Mouse (Mus musculus) limb, embryonic 14.5 days (tissue): Measurements from ENCODE around the gene Ccdc181. TPM values are rescaled to one million over a fixed set of nuclear protein-coding genes. Genes with fewer than 3 reads are reported as not detected.
"Not testable (repeated sequence)": the region's sequence is repeated elsewhere in the genome, so short reads cannot be mapped to it uniquely, and the experiment has no call there.

Source experiments
- ATAC-seq: fragments of 200-750 bp; cut with Nextera tagmentation; 2 replicates; pipeline ENCODE4 v1.8.0; 2017; ENCODE audit warnings: low read depth, moderate number of reproducible peaks, moderate TSS enrichment; ENCODE audit not compliant: low FRiP score
- DNase-seq: peaks from one replicate; pipeline ENCODE4 v3.0.0-alpha.2; 2015; ENCODE audit warnings: low spot score
- H3K27ac ChIP-seq: fragments of 300-500 bp; sonication (generic); replicated peaks from 2 replicates; pipeline ENCODE4 v1.5.1; 2014; ENCODE audit warnings: low read depth, mild to moderate bottlenecking, low read length, moderate library complexity, mixed read lengths
- H3K27me3 ChIP-seq: fragments of 300-500 bp; sonication (generic); 2 replicates; pipeline ENCODE4 v1.6.1; 2014; ENCODE audit warnings: low read length, mixed read lengths; ENCODE audit not compliant: control insufficient read depth, insufficient read depth
- H3K36me3 ChIP-seq: fragments of 300-500 bp; sonication (generic); 2 replicates; pipeline ENCODE4 v1.6.1; 2014; ENCODE audit warnings: mild to moderate bottlenecking, low read length, moderate library complexity, mixed read lengths; ENCODE audit not compliant: control insufficient read depth, insufficient read depth
- H3K4me1 ChIP-seq: fragments of 300-500 bp; sonication (generic); 2 replicates; pipeline ENCODE4 v1.6.1; 2014; ENCODE audit warnings: antibody characterized with exemption, low read length, mixed read lengths; ENCODE audit not compliant: control insufficient read depth, insufficient read depth
- H3K4me2 ChIP-seq: fragments of 300-500 bp; sonication (generic); replicated peaks from 2 replicates; pipeline ENCODE4 v1.6.1; 2014; ENCODE audit warnings: low read depth, mild to moderate bottlenecking, low read length, moderate library complexity; ENCODE audit not compliant: severe bottlenecking
- H3K4me3 ChIP-seq: fragments of 300-500 bp; sonication (generic); replicated peaks from 2 replicates; pipeline ENCODE4 v1.5.1; 2014; ENCODE audit warnings: low read length
- H3K9ac ChIP-seq: fragments of 300-500 bp; sonication (generic); 2 replicates; pipeline ENCODE4 v1.6.1; 2014; ENCODE audit warnings: mild to moderate bottlenecking, low read depth, low read length, moderate library complexity; ENCODE audit not compliant: severe bottlenecking
- H3K9me3 ChIP-seq: fragments of 300-500 bp; sonication (generic); 2 replicates; pipeline ENCODE4 v1.6.1; 2016; ENCODE audit warnings: low read length; ENCODE audit not compliant: control insufficient read depth
- POLR2A ChIP-seq: fragments of 200-500 bp; IDR thresholded peaks from 2 replicates; pipeline ENCODE4 v1.8.0; 2012; ENCODE audit warnings: inconsistent platforms, mild to moderate bottlenecking, moderate library complexity, borderline replicate concordance; ENCODE audit not compliant: insufficient read depth, insufficient read length; ENCODE audit errors: extremely low read depth
- WGBS: fragments of 180-500 bp; shearing (Covaris S2); extraction: QIAGEN DNeasy Blood & Tissue Kit; methylation state at CpG from one replicate; pipeline ENCODE4 v1.1.7; 2014; 5-methylcytosine and 5-hydroxymethylcytosine counted together
- polyA plus RNA-seq, 2 experiments: library from polyadenylated mRNA; depleted of rRNA in 1 of 2; stranded (reverse) in 1 of 2; unstranded in 1 of 2; fragments of >200 nt; fragmentation: Nextera tagmentation in 1 of 2; extraction: Ambion mirVana in 1 of 2; gene quantifications; 2 replicates each; pipeline versions ENCODE4 v1.2.1 to v1.2.3; 2012 to 2014

Ccdc181 gene
- polyA plus RNA-seq (2012; rRNA removed) (2.0 and 4.1 TPM in 2 replicates), polyA plus RNA-seq (2014; fragmentation: Nextera tagmentation; extraction: Ambion mirVana) (5.9 and 7.3 TPM in 2 replicates)

- H3K4me3 ChIP-seq, result peak within 1 kb of the TSS; percentile 52
- peak within 1 kb of the TSS; percentile 80 for H3K4me2 ChIP-seq
- peak; percentile 86 for DNase-seq
- no peaks in the 10 kb centered on the region for H3K9me3 ChIP-seq
- H3K4me1 ChIP-seq, result no peaks in the 10 kb centered on the region
- H3K27me3 ChIP-seq, result no peaks in the 10 kb centered on the region
- peak; percentile 92 for ATAC-seq
- no peaks in the 10 kb centered on the region for H3K36me3 ChIP-seq
- peak within 1 kb of the TSS; percentile 57 for H3K9ac ChIP-seq
- H3K27ac ChIP-seq, result no peak within 1 kb of the TSS
- no peak for TF ChIP-seq POLR2A
- 1% methylated on average over 31 of the region's 31 CpGs for WGBS
These were observed at the start of gene Ccdc181 for GRCm38 (mm10) chr1:164275455-164275954. Gene Ccdc181, plus strand, starts transcription at chr1:164275585.

- not testable (repeated sequence) for H3K27me3 ChIP-seq, ATAC-seq, H3K9ac ChIP-seq, H3K4me1 ChIP-seq, H3K4me2 ChIP-seq, H3K4me3 ChIP-seq, H3K27ac ChIP-seq, DNase-seq, H3K9me3 ChIP-seq, H3K36me3 ChIP-seq
- WGBS, result 66% methylated on average over 2 of the region's 4 CpGs
These were observed 43.3 kb upstream of the Ccdc181 start for GRCm38 (mm10) chr1:164231937-164232570.

- H3K36me3 ChIP-seq, result no peaks in the 10 kb centered on the region
- no peak for ATAC-seq
- no peak for TF ChIP-seq POLR2A
- H3K9ac ChIP-seq, result no peak overlapping the region
- no peak for DNase-seq
- no peaks in the 10 kb centered on the region for H3K27me3 ChIP-seq
- no peak overlapping the region for H3K4me3 ChIP-seq
- H3K4me2 ChIP-seq, result no peak overlapping the region
- H3K4me1 ChIP-seq, result no peaks in the 10 kb centered on the region
- H3K9me3 ChIP-seq, result no peaks in the 10 kb centered on the region
- no peak overlapping the region for H3K27ac ChIP-seq
- 79% methylated on average over 1 of the region's 1 CpGs for WGBS
These were observed 41.9 kb upstream of the Ccdc181 start for GRCm38 (mm10) chr1:164233447-164233846.

- 54% methylated on average over 7 of the region's 7 CpGs for WGBS
- no peak for TF ChIP-seq POLR2A
These were observed 40.3 kb upstream of the Ccdc181 start for GRCm38 (mm10) chr1:164235078-164235477.

GRCm38 (mm10) chr1:164236078-164236477, 39.3 kb upstream of the Ccdc181 start:
- Histone ChIP-seq H3K27ac (no peak overlapping the region), H3K4me2 (no peak overlapping the region), H3K27me3 (no peaks in the 10 kb centered on the region), H3K36me3 (no peaks in the 10 kb centered on the region), H3K9me3 (no peaks in the 10 kb centered on the region), H3K4me3 (no peak overlapping the region), H3K9ac (no peak overlapping the region), H3K4me1 (no peaks in the 10 kb centered on the region)
- WGBS, result 75% methylated on average over 7 of the region's 7 CpGs
- ATAC-seq (no peak), DNase-seq (peak; percentile 1)
- TF ChIP-seq POLR2A, result no peak

More at GRCm38 (mm10) chr1:164235078-164235477, 40.3 kb upstream of the Ccdc181 start:
- no peak overlapping the region for H3K4me2 ChIP-seq
- no peak overlapping the region for H3K27ac ChIP-seq
- no peaks in the 10 kb centered on the region for H3K9me3 ChIP-seq
- H3K4me1 ChIP-seq, result no peaks in the 10 kb centered on the region
- ATAC-seq (no peak), DNase-seq (peak; percentile 0)
- no peak overlapping the region for H3K4me3 ChIP-seq
- no peak overlapping the region for H3K9ac ChIP-seq
- H3K27me3 ChIP-seq, result no peaks in the 10 kb centered on the region
- H3K36me3 ChIP-seq, result no peaks in the 10 kb centered on the region
